Mouse (Mus musculus) left cerebral cortex, adult 8-10 months (tissue): ENCODE data around the gene Zcchc8. TPM values are rescaled to one million over a fixed set of nuclear protein-coding genes. Genes with fewer than 3 reads are reported as not detected.

Source experiments
- DNase-seq, 2 experiments: peaks; one replicate each; pipeline ENCODE4 v3.0.0; 2022; ENCODE audit warnings: low spot score in 2 of 2
- total RNA-seq, 4 experiments: library from RNA; stranded (reverse); gene quantifications; 2 replicates each; pipeline ENCODE4 v1.2.4; 2022

Zcchc8 gene
- total RNA-seq, 4 experiments from 2014 or later, result 30.4 to 48.8 (median 44.5) TPM

DNA sequence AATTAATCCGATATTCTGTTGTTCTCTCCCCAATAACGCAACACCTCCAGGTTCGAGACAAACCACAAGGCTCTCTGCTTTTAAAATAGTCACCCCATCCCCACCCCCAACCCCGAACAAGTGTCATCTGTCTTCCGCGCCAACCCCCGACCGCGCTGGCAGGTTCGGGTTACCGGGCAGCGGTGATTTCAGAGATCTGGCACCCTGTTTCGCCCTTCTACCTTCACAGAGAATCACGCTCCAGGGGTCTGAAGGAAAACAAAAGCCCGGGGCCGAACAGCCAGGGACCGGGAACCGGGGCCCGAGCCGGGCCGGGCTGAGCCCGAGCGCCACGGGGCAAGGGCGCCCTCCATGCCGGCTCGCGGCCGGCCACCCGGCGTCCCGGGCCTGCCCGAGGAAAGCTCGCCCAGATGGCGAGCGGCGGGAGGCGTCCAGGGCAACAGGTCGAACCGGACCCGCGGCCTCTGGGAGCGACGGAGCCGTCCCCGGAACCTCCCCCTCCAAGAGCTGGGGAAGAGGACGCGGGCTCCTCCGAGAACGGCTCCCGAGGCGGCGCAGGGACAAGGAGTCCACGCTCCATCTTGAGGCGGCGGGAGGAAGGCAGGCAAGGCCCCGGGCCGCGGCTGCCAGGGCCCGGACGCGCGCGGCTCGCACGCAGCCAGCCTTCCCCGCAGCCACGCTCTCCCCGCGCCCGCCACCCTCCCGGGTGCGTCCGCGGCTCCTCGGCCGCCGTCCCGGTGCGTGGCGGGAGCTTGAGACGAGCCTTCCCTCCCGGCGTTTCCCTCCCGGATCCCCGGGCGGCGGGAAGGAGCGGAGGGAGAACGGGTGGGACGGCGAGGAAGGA, 37.3 kb downstream of the Zcchc8 start:
- DNase-seq, result peak in 1 of 2 experiments; percentile 52

DNA sequence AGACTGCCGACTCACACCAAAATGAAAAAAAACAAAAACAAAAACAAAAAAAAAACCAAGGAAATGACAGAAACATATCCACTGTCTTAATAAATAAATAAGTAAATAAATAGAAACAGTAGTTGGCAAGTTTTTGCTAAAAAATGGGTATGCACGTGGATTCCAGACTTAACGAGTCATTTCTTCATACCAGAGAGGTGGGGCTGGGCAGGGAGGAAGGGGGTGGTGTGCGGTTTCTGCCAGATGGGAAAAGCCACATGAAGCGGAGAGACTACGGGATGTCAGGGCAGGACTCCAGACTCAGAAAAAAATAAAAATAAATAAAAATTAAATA, 37.9 kb downstream of the Zcchc8 start:
- DNase-seq, result no peak

DNA sequence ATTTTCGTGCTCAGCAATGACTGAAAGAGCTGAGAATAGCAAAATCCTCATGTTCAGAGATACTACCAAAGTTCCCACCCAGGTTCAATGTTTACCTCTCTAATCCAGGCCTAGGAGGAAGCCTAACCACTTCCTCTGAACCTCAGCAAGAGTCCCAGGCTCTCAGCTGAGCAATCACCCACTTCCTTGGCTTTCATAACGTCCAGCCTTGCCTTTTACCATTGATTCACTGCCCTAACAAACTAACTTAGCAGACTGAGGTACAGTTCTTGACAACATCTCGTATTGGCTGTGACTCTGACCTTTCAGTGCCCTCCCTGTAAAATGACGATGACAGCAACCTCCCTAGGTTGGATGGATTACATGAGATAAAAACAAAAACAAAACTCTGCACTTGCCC, 38.5 kb downstream of the Zcchc8 start:
- no peak for DNase-seq

DNA sequence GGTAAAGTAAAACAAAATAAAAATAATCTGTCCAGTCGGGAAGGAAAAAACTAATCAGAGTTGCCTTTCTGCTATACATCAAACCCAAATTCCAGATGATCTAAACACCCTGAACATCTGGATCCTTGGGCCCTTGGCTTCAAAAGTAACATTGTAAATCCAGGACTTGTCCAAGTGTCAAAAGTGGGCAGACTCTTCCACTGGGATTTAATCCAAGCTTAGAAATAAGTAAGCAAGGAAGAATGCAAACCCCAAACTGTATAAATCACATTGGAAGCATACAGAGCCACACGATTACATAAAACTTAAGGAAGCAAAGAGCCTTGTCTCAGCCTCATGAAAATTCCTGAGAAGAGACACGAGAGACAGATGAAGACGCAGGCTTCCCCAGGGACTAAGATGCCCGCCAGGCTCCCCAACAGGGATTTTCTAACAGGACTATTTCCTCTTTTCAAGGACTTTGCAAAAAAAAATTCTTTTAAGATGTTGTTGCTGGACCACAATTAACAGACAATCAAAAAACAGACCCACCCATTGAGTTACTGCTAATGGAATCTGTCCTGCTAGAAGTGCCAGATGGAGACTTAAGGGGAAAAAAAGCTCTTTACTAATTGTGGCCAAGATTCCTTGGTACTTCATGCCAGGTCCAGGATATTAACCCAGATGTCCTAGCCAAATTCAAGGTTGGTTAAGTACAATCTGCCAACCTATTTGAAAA, 41.2 kb downstream of the Zcchc8 start:
- no peak for DNase-seq

DNA sequence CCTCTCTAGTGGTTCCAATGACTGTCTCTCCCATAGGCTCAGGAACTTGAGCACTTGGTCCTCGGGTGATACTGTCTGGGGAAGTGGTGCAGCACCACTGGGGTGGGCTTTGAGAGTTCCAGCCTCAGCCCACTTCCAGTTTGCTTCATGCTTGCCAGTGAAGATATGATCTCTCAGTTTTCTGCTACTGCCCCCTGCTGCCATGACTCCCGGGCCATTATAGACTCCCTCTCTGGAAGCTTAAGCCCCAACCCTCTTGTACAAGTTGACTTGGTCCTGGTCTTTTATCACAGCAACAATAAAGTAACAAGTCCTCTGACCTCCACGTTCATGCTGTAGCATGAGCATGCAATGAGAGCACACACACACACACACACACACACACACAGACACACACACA, 41.8 kb downstream of the Zcchc8 start:
- no peak for DNase-seq

- no peak for DNase-seq
Observed at GRCm38 (mm10) chr5:123675717-123676116, 45.2 kb downstream of the Zcchc8 start.

DNA sequence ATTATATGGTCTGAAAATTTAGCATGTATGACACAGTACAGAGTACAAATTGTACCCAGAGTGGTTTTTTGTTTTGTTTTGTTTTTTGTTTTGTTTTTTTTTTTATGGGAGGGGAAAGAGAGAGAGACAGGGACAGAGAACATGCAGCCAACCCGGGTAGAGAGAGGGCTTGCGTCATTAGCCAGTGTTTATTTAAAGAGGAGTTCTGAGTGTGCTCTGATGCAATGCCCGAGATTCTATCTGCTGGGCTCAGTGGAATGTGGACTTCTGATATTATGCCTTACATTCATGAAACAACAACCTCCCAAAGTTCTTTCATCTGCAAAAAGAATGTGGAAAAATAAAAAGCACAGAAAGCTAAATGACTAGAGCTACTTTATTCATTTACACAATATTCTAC, 45.7 kb downstream of the Zcchc8 start:
- no peak for DNase-seq

DNA sequence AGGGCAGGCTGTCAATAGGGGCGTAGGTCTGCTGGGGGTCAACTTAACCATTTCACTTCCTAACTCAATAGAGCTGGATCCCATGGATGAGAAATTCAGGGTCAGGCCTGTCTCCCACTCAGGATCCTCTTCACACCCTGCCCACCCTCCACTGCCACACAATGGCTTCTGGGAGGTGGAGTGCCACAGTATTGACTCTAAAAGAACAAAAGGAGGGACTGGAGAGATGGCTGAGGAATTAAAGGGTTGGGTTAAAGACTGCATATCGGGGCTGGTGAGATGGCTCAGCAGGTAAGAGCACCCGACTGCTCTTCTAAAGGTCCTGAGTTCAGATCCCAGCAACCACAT, 49.5 kb downstream of the Zcchc8 start:
- no peak for DNase-seq

GRCm38 (mm10) chr5:123670800-123671472, 50.0 kb downstream of the Zcchc8 start:
- DNase-seq, result no peak

GRCm38 (mm10) chr5:123669991-123670799, 50.7 kb downstream of the Zcchc8 start:
- DNase-seq, result no peak

DNA sequence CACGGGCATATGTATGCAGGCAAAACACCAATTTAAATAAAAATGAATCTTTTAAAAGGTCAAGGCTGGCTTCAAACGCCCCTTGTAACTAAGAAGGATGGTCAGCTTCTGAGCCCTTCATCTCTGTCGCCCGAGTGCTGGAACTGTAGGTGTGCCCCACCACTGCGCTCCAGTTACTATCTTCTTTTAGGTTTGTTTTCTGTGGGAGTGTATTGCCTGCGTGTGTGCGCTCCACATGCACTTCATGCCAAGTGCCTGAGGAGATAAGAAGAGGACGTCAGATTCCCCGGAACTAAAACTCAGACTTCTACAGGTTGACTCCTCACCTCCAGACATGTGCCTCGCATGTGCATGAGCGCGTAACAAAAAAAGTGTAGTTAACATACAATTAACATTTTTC, 53.0 kb downstream of the Zcchc8 start:
- DNase-seq, result no peak

GRCm38 (mm10) chr5:123665956-123666355, 54.9 kb downstream of the Zcchc8 start:
- DNase-seq, result no peak

DNA sequence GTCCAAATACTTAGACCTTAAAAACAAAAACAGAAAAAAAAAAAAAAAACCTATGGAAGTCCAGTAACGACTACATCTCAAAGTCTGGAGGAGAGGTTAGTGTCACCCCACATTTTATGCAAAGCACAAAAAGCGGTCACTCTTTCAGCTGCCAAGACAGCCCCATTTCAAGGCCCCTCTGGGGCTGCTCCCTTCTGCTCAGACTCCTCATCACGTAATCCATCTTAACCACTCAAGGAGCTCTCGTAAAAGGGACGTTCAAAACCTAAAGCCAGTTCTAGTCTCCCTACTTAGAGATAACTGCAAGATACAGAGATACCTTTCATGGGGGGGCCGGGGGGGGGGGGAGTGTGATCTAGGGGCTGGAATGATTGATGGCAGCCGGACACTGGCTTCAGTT, 56.6 kb downstream of the Zcchc8 start:
- DNase-seq, result no peak

GRCm38 (mm10) chr5:123662059-123662458, 58.8 kb downstream of the Zcchc8 start:
- DNase-seq, result no peak

GRCm38 (mm10) chr5:123661602-123662001, 59.3 kb downstream of the Zcchc8 start:
- peak in 1 of 2 experiments; percentile 57 for DNase-seq

GRCm38 (mm10) chr5:123657651-123658050, 63.2 kb downstream of the Zcchc8 start:
- DNase-seq, result no peak

DNA sequence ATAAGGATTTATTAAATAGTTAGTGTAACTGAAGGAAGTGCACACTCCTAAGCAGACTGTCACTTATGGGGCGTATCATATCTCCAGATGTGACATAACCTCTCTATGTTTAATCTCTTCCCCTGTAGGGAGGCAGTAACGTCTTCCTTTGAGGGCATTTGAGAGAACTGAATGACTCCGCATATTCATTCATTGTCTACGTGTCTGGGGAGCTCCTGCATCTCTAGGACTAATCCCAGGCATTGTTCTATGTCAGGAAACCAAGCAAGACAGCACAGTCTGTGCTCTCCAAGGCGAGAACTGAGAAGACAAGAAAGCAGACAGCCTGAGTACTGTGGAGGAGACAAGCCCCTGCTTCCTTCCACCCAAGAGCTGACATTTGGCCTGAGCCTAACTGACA, 66.0 kb downstream of the Zcchc8 start:
- DNase-seq, result no peak

DNA sequence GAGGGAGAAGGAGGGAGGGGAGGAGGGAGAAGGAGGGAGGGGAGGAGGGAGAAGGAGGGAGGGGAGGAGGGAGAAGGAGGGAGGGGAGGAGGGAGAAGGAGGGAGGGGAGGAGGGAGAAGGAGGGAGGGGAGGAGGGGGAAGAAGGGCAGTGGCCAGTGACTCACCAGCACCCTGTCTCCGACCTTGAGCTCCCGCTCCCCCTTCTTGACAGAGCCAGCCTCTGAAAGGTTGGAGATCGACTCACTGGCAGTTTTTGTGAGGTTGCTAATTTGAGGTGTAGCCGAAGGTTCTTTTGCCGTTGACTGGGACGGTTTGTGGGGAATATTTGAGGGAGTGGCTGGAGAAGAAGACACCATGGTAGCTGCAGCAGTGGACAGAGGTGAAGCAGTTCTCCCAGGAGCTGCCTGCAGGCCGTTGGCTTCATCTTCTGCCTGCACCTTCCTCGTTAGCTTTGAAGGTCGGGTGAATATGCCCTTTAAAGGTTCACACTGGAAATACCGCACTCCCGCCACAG, 67.6 kb downstream of the Zcchc8 start:
- DNase-seq, result no peak

GRCm38 (mm10) chr5:123650825-123651224, 70.1 kb downstream of the Zcchc8 start:
- no peak for DNase-seq
